Mouse (Mus musculus) stomach, postnatal 0 days (tissue): ENCODE data around the gene Ccpg1os. TPM values are rescaled to one million over a fixed set of nuclear protein-coding genes. Genes with fewer than 3 reads are reported as not detected.

Experiments
- ATAC-seq: fragments of 200-750 bp; cut with Nextera tagmentation; 2 replicates; pipeline ENCODE4 v1.8.0; 2017; ENCODE audit not compliant: low FRiP score, low TSS enrichment
- DNase-seq: peaks from one replicate; pipeline ENCODE4 v3.0.0-alpha.2; 2016; ENCODE audit warnings: low spot score
- H3K27ac ChIP-seq: fragments of 300-500 bp; sonication (generic); replicated peaks from 2 replicates; pipeline ENCODE4 v1.5.1; 2014; ENCODE audit warnings: mild to moderate bottlenecking, control low read depth
- H3K27me3 ChIP-seq: fragments of 300-500 bp; sonication (generic); 2 replicates; pipeline ENCODE4 v1.6.1; 2014; ENCODE audit warnings: low read length; ENCODE audit not compliant: control insufficient read depth, insufficient read depth
- H3K36me3 ChIP-seq: fragments of 300-500 bp; sonication (generic); 2 replicates; pipeline ENCODE4 v1.6.1; 2014; ENCODE audit warnings: low read length, mixed read lengths; ENCODE audit not compliant: control insufficient read depth, insufficient read depth
- H3K4me1 ChIP-seq: fragments of 300-500 bp; sonication (generic); replicated peaks from 2 replicates; pipeline ENCODE4 v1.6.1; 2014; ENCODE audit warnings: antibody characterized with exemption; ENCODE audit not compliant: control insufficient read depth, insufficient read depth
- H3K4me2 ChIP-seq: fragments of 300-500 bp; sonication (generic); replicated peaks from 2 replicates; pipeline ENCODE4 v1.6.1; 2014; ENCODE audit warnings: low read depth, mild to moderate bottlenecking, control low read depth, moderate library complexity
- H3K4me3 ChIP-seq: fragments of 300-500 bp; sonication (generic); 2 replicates; pipeline ENCODE4 v1.5.1; 2014; ENCODE audit warnings: low read depth, low read length, control low read depth
- H3K9ac ChIP-seq: fragments of 300-500 bp; sonication (generic); 2 replicates; pipeline ENCODE4 v1.6.1; 2014; ENCODE audit warnings: mild to moderate bottlenecking, low read length, control low read depth, mixed read lengths
- H3K9me3 ChIP-seq: fragments of 300-500 bp; sonication (generic); 2 replicates; pipeline ENCODE4 v1.6.1; 2016; ENCODE audit warnings: low read length; ENCODE audit not compliant: control insufficient read depth
- CTCF ChIP-seq: IDR thresholded peaks from 2 replicates; pipeline ENCODE4 v1.5.1; 2016; ENCODE audit warnings: antibody characterized with exemption, low read depth, mild to moderate bottlenecking, moderate library complexity
- EP300 ChIP-seq: optimal IDR thresholded peaks from 2 replicates; pipeline ENCODE3; 2016; ENCODE audit warnings: antibody characterized with exemption
- WGBS: fragments of 180-500 bp; shearing (Covaris S2); extraction: QIAGEN DNeasy Blood & Tissue Kit; methylation state at CpG from one replicate; pipeline ENCODE4 v1.1.7; 2014; 5-methylcytosine and 5-hydroxymethylcytosine counted together
- polyA plus RNA-seq: library from polyadenylated mRNA; unstranded; fragments of >200 nt; fragmentation: Nextera tagmentation; extraction: Ambion mirVana; gene quantifications from 2 replicates; pipeline ENCODE4 v1.2.1, GENCODE M21; 2015

Ccpg1os gene
- polyA plus RNA-seq, 1 experiment from 2014 or later, result 10.6 TPM

DNA sequence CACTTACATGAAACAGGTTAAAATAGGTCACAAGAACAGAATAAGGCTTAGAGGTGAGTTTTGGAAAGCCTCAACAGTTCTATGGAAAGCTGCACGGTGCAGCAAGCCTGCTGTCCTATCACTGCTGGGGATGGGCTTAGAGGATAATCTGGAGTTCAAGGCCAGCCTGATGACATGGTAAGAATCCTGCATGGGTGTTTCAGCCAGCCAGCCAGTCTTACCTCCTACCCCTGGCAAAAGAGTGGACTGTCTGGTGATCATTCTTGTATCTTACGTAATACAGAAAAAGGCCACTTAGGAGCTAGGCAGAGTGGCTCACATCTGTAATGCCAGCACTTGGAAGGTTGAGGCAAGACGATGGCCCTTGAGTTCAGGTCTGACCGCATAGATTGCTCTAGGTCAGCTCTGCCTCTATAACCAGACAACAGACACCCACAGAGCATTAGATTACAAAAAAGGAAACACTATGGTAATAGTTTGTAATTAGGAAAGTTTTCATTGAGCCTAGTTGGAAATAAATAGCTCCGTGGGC is 35.5 kb upstream of the Ccpg1os start:
- Histone ChIP-seq H3K36me3 (peaks cover 9% of the 10 kb centered on the region; the same call in 1 of the 2 replicates), H3K4me1 (no peaks in the 10 kb centered on the region), H3K27me3 (no peaks in the 10 kb centered on the region), H3K4me2 (no peak overlapping the region), H3K27ac (no peak overlapping the region), H3K9ac (no peak overlapping the region), H3K9me3 (no peaks in the 10 kb centered on the region), H3K4me3 (no peak overlapping the region)
- TF ChIP-seq CTCF, result no peak
- no peak for TF ChIP-seq EP300
- ATAC-seq, result no peak
- DNase-seq, result no peak
- WGBS, result 87% methylated on average over 5 of the region's 5 CpGs

DNA sequence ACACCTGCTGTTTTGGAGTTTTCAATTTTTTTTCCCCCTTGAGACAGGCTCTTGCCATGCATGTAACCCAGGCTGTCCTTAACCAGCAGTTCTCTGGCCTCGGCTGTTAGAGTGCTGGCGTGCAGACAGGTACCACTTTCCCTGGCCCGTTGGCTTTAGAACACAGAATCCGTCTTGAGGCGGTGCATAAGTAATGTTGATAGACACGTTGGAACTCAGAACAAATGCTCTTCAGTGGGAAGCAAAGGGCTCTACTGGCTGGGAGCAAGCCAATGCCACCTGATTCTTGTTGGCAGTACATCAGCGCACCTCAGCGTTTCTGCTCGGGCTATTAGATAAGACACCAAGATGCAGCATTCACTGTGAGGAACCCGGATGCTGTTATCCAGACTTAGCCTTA is 34.7 kb upstream of the Ccpg1os start:
- 92% methylated on average over 10 of the region's 10 CpGs for WGBS
- H3K4me1 ChIP-seq, result no peaks in the 10 kb centered on the region
- DNase-seq (no peak), ATAC-seq (no peak)
- no peak overlapping the region for H3K9ac ChIP-seq
- no peaks in the 10 kb centered on the region for H3K27me3 ChIP-seq
- no peaks in the 10 kb centered on the region for H3K9me3 ChIP-seq
- H3K36me3 ChIP-seq, result peaks cover 10% of the 10 kb centered on the region; the same call in 1 of the 2 replicates
- H3K4me2 ChIP-seq, result no peak overlapping the region
- TF ChIP-seq CTCF (no peak), EP300 (no peak)
- no peak overlapping the region for H3K27ac ChIP-seq
- H3K4me3 ChIP-seq, result no peak overlapping the region

DNA sequence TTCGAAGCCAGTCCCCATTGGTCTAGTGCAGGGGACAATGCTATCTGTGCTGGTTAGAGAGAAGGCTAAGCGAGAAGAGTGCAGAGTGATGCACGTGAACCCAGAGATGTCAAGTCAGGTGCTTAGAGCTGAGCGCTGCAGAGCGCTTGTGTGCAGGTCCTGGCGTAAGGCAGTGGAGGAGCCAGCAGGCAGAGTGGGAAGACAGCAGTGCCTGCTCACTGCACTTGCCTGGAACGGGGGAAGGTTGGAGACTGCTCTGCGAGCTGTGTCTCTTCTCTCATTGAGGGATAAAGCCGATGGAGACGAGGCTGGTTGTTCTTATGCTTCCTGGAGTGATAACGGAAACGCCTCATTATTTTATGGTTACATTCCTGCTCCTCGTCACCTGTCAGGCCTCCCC is 29.5 kb upstream of the Ccpg1os start:
- TF ChIP-seq CTCF (no peak), EP300 (no peak)
- WGBS, result 80% methylated on average over 13 of the region's 13 CpGs
- H3K27ac ChIP-seq, result no peak overlapping the region
- DNase-seq (no peak), ATAC-seq (no peak)
- H3K4me3 ChIP-seq, result no peak overlapping the region
- peaks cover 18% of the 10 kb centered on the region for H3K36me3 ChIP-seq
- no peaks in the 10 kb centered on the region for H3K9me3 ChIP-seq
- H3K27me3 ChIP-seq, result no peaks in the 10 kb centered on the region
- H3K4me1 ChIP-seq, result no peaks in the 10 kb centered on the region
- no peak overlapping the region for H3K4me2 ChIP-seq
- no peak overlapping the region for H3K9ac ChIP-seq

DNA sequence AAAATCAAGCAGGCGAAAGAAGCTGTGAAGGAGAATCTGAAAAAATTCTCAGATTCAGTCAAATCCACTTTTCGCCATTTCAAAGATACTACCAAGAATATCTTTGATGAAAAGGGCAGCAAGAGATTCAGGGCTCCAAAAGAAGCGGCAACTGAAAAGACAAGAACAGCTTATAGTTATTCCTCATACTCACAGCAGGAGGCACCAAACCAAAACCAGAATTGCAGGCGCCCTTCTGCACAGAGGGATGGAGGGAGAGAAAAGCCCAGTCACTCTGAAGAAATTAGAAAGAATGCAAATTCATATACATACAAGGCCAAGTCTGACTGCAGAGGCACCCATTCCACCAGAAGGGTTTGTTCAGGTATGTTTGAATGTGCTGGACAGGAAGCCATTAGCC is 27.4 kb upstream of the Ccpg1os start:
- Histone ChIP-seq H3K27me3 (no peaks in the 10 kb centered on the region), H3K27ac (no peak overlapping the region), H3K36me3 (peaks cover 17% of the 10 kb centered on the region), H3K4me1 (no peaks in the 10 kb centered on the region), H3K4me3 (no peak overlapping the region), H3K9me3 (no peaks in the 10 kb centered on the region), H3K9ac (no peak overlapping the region), H3K4me2 (no peak overlapping the region)
- 89% methylated on average over 4 of the region's 4 CpGs for WGBS
- ATAC-seq, result no peak
- no peak for DNase-seq
- peak; percentile 49 for TF ChIP-seq CTCF
- no peak for TF ChIP-seq EP300

DNA sequence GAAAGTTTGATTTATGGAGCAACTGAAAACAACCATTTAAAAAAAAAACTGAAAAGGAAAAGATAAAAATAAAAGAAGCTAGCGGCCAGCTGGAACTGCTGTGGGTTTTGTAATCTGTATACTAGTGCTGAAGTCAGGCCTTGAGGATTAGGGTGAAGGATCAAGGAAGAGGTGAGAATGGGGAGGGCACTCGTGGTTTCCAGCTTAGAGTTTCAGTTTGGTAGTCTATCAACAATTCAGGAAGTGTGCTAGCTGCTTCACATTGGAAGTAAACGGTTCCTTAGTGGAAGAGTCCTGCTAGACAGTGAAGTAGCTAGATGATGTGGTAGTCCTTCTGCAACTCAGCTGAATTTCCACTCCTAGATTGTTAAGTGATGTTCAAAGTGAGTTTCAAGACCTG is 23.2 kb upstream of the Ccpg1os start:
- Histone ChIP-seq H3K9ac (no peak overlapping the region), H3K27me3 (no peaks in the 10 kb centered on the region), H3K36me3 (peaks cover 5% of the 10 kb centered on the region), H3K4me1 (no peaks in the 10 kb centered on the region), H3K4me2 (no peak overlapping the region), H3K4me3 (no peak overlapping the region), H3K27ac (no peak overlapping the region), H3K9me3 (no peaks in the 10 kb centered on the region)
- no peak for DNase-seq
- no peak for ATAC-seq
- TF ChIP-seq CTCF (no peak), EP300 (no peak)
- 55% methylated on average over 3 of the region's 3 CpGs for WGBS

DNA sequence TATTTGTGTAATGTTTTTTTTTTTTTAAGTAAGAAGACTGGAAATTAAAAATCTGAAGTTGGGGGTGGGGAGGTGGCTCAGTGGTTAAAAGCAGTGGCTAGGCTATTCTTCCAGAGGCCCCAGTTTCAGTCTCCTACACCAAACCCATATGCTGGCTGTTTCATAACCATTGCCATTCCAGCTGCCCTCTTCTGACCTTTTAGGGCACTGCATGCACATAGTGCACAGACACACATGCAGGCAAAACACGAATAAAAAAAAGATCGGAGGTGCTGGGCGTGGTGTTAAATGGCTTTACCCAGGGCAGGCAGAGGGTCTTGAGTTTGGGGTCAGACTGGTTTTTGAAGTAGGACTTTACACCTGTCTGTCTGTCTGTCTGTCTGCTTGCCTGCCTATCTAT is 21.0 kb upstream of the Ccpg1os start:
- no peak overlapping the region for H3K4me2 ChIP-seq
- DNase-seq, result no peak
- no peak overlapping the region for H3K9ac ChIP-seq
- no peaks in the 10 kb centered on the region for H3K9me3 ChIP-seq
- no peak for ATAC-seq
- 0 out of 2 replicates have a peak, but pooled peaks cover 3% of the 10 kb centered on the region for H3K36me3 ChIP-seq
- 96% methylated on average over 3 of the region's 3 CpGs for WGBS
- no peak for TF ChIP-seq EP300
- TF ChIP-seq CTCF, result peak; percentile 37
- no peak overlapping the region for H3K27ac ChIP-seq
- H3K27me3 ChIP-seq, result no peaks in the 10 kb centered on the region
- H3K4me1 ChIP-seq, result no peaks in the 10 kb centered on the region
- H3K4me3 ChIP-seq, result no peak overlapping the region
